Mouse (Mus musculus) limb, embryonic 12.5 days (tissue): ENCODE measurements around the gene Best2. TPM values are rescaled to one million over a fixed set of nuclear protein-coding genes. Genes with fewer than 3 reads are reported as not detected.

Experiments used
- ATAC-seq: fragments of 200-750 bp; cut with Nextera tagmentation; 2 replicates; pipeline ENCODE4 v1.8.0; 2017; ENCODE audit warnings: low read depth, moderate TSS enrichment; ENCODE audit not compliant: insufficient number of reproducible peaks, insufficient read depth, low FRiP score, low TSS enrichment
- H3K27ac ChIP-seq: fragments of 300-500 bp; sonication (generic); 2 replicates; pipeline ENCODE4 v1.5.1; 2016; ENCODE audit warnings: mild to moderate bottlenecking, moderate library complexity
- H3K27me3 ChIP-seq: fragments of 300-500 bp; sonication (generic); 2 replicates; pipeline ENCODE4 v1.6.1; 2016; ENCODE audit warnings: mild to moderate bottlenecking, moderate library complexity
- H3K36me3 ChIP-seq: fragments of 300-500 bp; sonication (generic); 2 replicates; pipeline ENCODE4 v1.6.1; 2016; ENCODE audit warnings: mild to moderate bottlenecking, moderate library complexity
- H3K4me1 ChIP-seq: fragments of 300-500 bp; sonication (generic); replicated peaks from 2 replicates; pipeline ENCODE4 v1.6.1; 2016
- H3K4me2 ChIP-seq: fragments of 300-500 bp; sonication (generic); 2 replicates; pipeline ENCODE4 v1.6.1; 2016; ENCODE audit warnings: mild to moderate bottlenecking, moderate library complexity
- H3K4me3 ChIP-seq: fragments of 300-500 bp; sonication (generic); replicated peaks from 2 replicates; pipeline ENCODE4 v1.5.1; 2016; ENCODE audit warnings: mild to moderate bottlenecking
- H3K9ac ChIP-seq: fragments of 300-500 bp; sonication (generic); replicated peaks from 2 replicates; pipeline ENCODE4 v1.6.1; 2016; ENCODE audit warnings: mild to moderate bottlenecking, moderate library complexity
- H3K9me3 ChIP-seq: fragments of 300-500 bp; sonication (generic); 2 replicates; pipeline ENCODE4 v1.6.1; 2016; ENCODE audit warnings: mild to moderate bottlenecking, moderate library complexity
- WGBS: fragments of 180-500 bp; shearing (Covaris S2); methylation state at CpG from one replicate; pipeline ENCODE4 v1.1.7; 2016; 5-methylcytosine and 5-hydroxymethylcytosine counted together
- polyA plus RNA-seq: library from polyadenylated mRNA; unstranded; fragments of >200 nt; fragmentation: Nextera tagmentation; extraction: Ambion mirVana; gene quantifications from 2 replicates; pipeline ENCODE4 v1.2.1, GENCODE M21; 2016

Gene Best2
- polyA plus RNA-seq, 1 experiment from 2014 or later: not detected

DNA sequence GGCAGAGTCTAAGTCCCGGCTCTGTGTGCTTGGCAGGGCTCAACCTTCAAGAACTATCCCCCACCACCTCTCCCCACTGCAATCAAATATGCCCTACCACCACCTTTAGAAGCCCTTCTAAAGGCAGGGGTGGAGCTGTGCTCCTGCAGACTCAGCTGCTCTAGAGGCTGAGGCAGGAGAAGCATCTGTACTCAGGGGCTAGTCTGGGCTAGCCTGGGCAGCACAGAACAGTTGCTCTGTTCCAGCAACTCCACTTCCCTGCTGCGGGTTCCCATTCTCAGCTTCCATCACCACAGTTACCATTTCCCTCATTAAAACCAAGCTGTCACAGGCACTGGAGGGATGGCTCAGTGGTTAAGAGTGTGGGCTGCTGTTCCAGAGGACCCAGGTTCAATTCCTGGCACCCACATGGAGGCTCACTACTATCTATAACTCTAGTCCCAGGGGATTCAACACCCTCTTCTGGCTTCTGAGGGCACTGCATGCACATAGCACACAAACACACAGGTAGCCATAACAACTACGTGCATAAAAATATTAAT is 7.3 kb upstream of the Best2 start:
- H3K36me3 ChIP-seq: peaks cover 71% of the 10 kb centered on the region
- H3K27me3 ChIP-seq: no peaks in the 10 kb centered on the region
- 92% methylated on average over 3 of the region's 3 CpGs for WGBS
- H3K4me2 ChIP-seq: no peak overlapping the region
- peaks cover 20% of the 10 kb centered on the region for H3K4me1 ChIP-seq
- no peak overlapping the region for H3K9ac ChIP-seq
- H3K9me3 ChIP-seq: no peaks in the 10 kb centered on the region
- H3K4me3 ChIP-seq: no peak overlapping the region
- ATAC-seq: no peak
- H3K27ac ChIP-seq: no peak overlapping the region

DNA sequence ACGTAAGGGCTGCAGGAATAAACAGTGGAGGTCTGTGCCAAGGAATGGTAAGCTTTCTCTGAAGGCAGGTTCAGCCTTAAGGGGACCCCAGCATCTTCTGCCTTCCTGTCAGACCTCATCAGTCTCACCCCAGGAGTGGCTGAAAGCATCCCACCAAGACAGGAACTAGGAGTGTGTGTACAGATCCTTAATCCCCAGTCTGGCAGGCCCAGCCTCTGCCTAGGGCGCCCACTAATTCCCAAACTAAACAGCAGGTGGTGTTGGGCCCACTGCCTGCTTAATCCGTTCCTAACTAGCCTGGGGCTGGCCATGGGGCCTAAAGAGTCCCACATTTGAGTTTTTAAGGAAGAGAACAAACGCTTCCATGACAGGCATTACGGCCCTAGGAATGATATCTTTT is 2.9 kb upstream of the Best2 start:
- peaks cover 52% of the 10 kb centered on the region for H3K36me3 ChIP-seq

DNA sequence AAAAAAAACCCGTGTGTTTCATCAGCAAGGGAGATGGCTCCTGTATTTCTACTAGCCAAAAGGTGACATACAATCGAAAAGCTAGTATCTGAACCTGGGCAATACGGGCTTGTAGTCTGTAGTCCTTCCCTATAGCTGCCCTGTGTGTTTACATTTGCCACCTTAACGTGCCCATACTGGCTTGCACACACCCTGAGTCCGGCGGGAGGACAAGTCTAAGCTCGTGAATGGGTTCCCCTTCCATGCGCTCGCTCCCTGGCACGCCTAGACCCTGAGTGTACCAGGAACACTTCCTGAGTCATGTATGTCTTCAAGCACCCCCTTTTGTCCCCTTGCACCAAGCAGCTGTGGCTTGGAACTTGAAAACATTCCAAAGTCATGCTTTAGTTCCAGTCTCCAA is 2.4 kb upstream of the Best2 start:
- H3K36me3 ChIP-seq: peaks cover 47% of the 10 kb centered on the region
- H3K4me1 ChIP-seq: peaks cover 5% of the 10 kb centered on the region; the same call in 1 of the 2 replicates

More for the DNA sequence above, 2.9 kb upstream of the Best2 start:
- H3K27me3 ChIP-seq: peaks cover 28% of the 10 kb centered on the region
- H3K4me3 ChIP-seq: no peak overlapping the region
- H3K9me3 ChIP-seq: no peaks in the 10 kb centered on the region
- peaks cover 5% of the 10 kb centered on the region; the same call in 1 of the 2 replicates for H3K4me1 ChIP-seq
- H3K4me2 ChIP-seq: no peak overlapping the region
- H3K27ac ChIP-seq: no peak overlapping the region
- H3K9ac ChIP-seq: no peak overlapping the region
- 61% methylated on average over 5 of the region's 5 CpGs for WGBS
- no peak for ATAC-seq

GRCm38 (mm10) chr8:85013230-85013840 is 996 bp downstream of the Best2 start:
- H3K9me3 ChIP-seq: 0 out of 2 replicates have a peak, but pooled peaks cover 3% of the 10 kb centered on the region
- H3K36me3 ChIP-seq: peaks cover 14% of the 10 kb centered on the region
- H3K4me1 ChIP-seq: peaks cover 5% of the 10 kb centered on the region; the same call in 1 of the 2 replicates
- H3K27me3 ChIP-seq: peaks cover 64% of the 10 kb centered on the region
- H3K9ac ChIP-seq: peak overlapping the region; percentile 44; the same call in 1 of the 2 replicates
- H3K4me3 ChIP-seq: peak overlapping the region; percentile 32
- WGBS: 6% methylated on average over 25 of the region's 26 CpGs
- no peak overlapping the region for H3K27ac ChIP-seq
- peak overlapping the region; percentile 56 for H3K4me2 ChIP-seq
- ATAC-seq: no peak

More for the DNA sequence above, 2.4 kb upstream of the Best2 start:
- Histone ChIP-seq H3K27ac (no peak overlapping the region), H3K9me3 (no peaks in the 10 kb centered on the region), H3K27me3 (peaks cover 33% of the 10 kb centered on the region), H3K9ac (no peak overlapping the region), H3K4me3 (no peak overlapping the region), H3K4me2 (no peak overlapping the region)
- 67% methylated on average over 10 of the region's 10 CpGs for WGBS
- no peak for ATAC-seq

- WGBS: 13% methylated on average over 28 of the region's 28 CpGs
- Histone ChIP-seq H3K27ac (no peak overlapping the region), H3K9ac (no peak overlapping the region), H3K9me3 (0 out of 2 replicates have a peak, but pooled peaks cover 3% of the 10 kb centered on the region), H3K27me3 (peaks cover 82% of the 10 kb centered on the region), H3K4me2 (no peak overlapping the region), H3K4me1 (peaks cover 5% of the 10 kb centered on the region), H3K36me3 (no peaks in the 10 kb centered on the region), H3K4me3 (no peak overlapping the region)
- ATAC-seq: no peak
Measured at GRCm38 (mm10) chr8:85011242-85011641, 3.1 kb downstream of the Best2 start.

DNA sequence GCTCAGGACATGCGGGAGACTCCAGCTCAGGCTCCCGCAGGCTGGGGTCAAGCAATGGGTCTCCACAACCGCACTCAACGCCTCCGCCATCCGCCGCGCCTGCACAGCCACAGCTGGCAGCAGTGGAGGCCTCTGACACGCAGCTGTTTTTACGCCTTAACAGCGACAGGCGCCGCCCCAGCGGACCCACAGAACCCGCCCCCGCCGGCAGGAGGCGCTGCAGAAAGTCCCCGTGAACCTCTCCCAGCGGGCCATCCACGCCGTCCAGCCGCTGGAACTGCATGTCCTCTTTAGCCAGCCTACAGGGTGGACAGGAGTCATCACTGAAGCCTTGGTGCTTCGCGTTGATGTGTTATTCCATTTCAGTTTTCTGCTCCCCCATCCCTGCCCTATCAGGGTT is 6.6 kb downstream of the Best2 start:
- H3K4me3 ChIP-seq: no peak overlapping the region
- H3K36me3 ChIP-seq: 0 out of 2 replicates have a peak, but pooled peaks cover 2% of the 10 kb centered on the region
- 0 out of 2 replicates have a peak, but pooled peaks cover 3% of the 10 kb centered on the region for H3K9me3 ChIP-seq
- no peak overlapping the region for H3K9ac ChIP-seq
- 9% methylated on average over 25 of the region's 25 CpGs for WGBS
- H3K4me2 ChIP-seq: no peak overlapping the region
- peaks cover 59% of the 10 kb centered on the region for H3K27me3 ChIP-seq
- no peak overlapping the region for H3K27ac ChIP-seq
- no peak for ATAC-seq
- no peaks in the 10 kb centered on the region; the same call in 1 of the 2 replicates for H3K4me1 ChIP-seq

GRCm38 (mm10) chr8:84997649-84998295 is 16.6 kb downstream of the Best2 start:
- peak; percentile 30; the same call in 1 of the 2 replicates for ATAC-seq
- Histone ChIP-seq H3K9me3 (no peaks in the 10 kb centered on the region), H3K27ac (no peak overlapping the region), H3K4me2 (peak overlapping the region; percentile 39), H3K4me1 (peaks cover 8% of the 10 kb centered on the region), H3K9ac (peak overlapping the region; percentile 44; the same call in 1 of the 2 replicates), H3K4me3 (peak overlapping the region; percentile 2; the same call in 1 of the 2 replicates), H3K27me3 (peaks cover 41% of the 10 kb centered on the region), H3K36me3 (peaks cover 8% of the 10 kb centered on the region; the same call in 1 of the 2 replicates)
- 7% methylated on average over 19 of the region's 19 CpGs for WGBS

- Histone ChIP-seq H3K27ac (no peak overlapping the region), H3K36me3 (peaks cover 4% of the 10 kb centered on the region; the same call in 1 of the 2 replicates), H3K4me2 (no peak overlapping the region), H3K9me3 (no peaks in the 10 kb centered on the region), H3K4me3 (no peak overlapping the region), H3K27me3 (peaks cover 41% of the 10 kb centered on the region), H3K4me1 (peaks cover 8% of the 10 kb centered on the region), H3K9ac (no peak overlapping the region)
- 79% methylated on average over 5 of the region's 5 CpGs for WGBS
- no peak for ATAC-seq
Measured at GRCm38 (mm10) chr8:84996978-84997377, 17.4 kb downstream of the Best2 start.

GRCm38 (mm10) chr8:84995680-84996079 is 18.7 kb downstream of the Best2 start:
- Histone ChIP-seq H3K27ac (no peak overlapping the region), H3K4me3 (peak overlapping the region; percentile 11; the same call in 1 of the 2 replicates), H3K4me2 (0 out of 2 replicates have a peak overlapping the region, but pooled peaks have one; percentile 11), H3K27me3 (peaks cover 41% of the 10 kb centered on the region), H3K36me3 (peaks cover 4% of the 10 kb centered on the region; the same call in 1 of the 2 replicates), H3K9me3 (no peaks in the 10 kb centered on the region), H3K9ac (no peak overlapping the region; the same call in 1 of the 2 replicates), H3K4me1 (peaks cover 14% of the 10 kb centered on the region)
- 21% methylated on average over 25 of the region's 25 CpGs for WGBS
- no peak for ATAC-seq

- ATAC-seq: no peak
- Histone ChIP-seq H3K27ac (no peak overlapping the region), H3K4me3 (no peak overlapping the region), H3K9ac (no peak overlapping the region), H3K9me3 (no peaks in the 10 kb centered on the region), H3K4me2 (no peak overlapping the region), H3K27me3 (peaks cover 41% of the 10 kb centered on the region), H3K4me1 (peaks cover 17% of the 10 kb centered on the region), H3K36me3 (peaks cover 4% of the 10 kb centered on the region; the same call in 1 of the 2 replicates)
- WGBS: 90% methylated on average over 9 of the region's 9 CpGs
Measured at GRCm38 (mm10) chr8:84994375-84994774, 20.0 kb downstream of the Best2 start.

DNA sequence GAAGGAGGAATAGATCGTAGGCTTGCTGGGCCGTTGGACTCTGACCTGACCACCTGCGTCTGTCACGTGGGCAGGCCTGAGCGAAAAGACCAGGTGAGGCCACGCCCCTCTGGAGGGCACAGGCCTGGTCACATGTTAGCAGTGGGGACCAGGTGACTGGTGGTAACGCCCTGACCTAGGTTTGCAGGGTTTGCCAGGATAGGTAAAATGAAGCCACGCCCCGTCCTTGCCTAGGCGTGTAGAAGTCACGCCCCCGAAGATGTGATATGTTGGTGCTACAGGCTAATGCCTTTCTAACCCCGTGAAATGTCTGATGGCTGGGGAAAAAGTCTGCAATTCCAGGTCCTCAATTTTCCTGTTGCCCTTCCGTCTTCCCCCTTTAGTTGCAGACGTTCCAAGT is 23.5 kb downstream of the Best2 start:
- H3K9me3 ChIP-seq: no peaks in the 10 kb centered on the region
- H3K36me3 ChIP-seq: no peaks in the 10 kb centered on the region; the same call in 1 of the 2 replicates
- H3K4me2 ChIP-seq: peak overlapping the region; percentile 82
- WGBS: 2% methylated on average over 15 of the region's 15 CpGs
- peak overlapping the region; percentile 66 for H3K9ac ChIP-seq
- H3K27ac ChIP-seq: 0 out of 2 replicates have a peak overlapping the region, but pooled peaks have one; percentile 53
- peaks cover 32% of the 10 kb centered on the region for H3K27me3 ChIP-seq
- peaks cover 24% of the 10 kb centered on the region for H3K4me1 ChIP-seq
- ATAC-seq: peak; percentile 38; the same call in 1 of the 2 replicates
- H3K4me3 ChIP-seq: peak overlapping the region; percentile 61
